Mouse (Mus musculus): ENCODE measurements around the gene Rfng.

- TF ChIP-seq CTCF (conservative IDR thresholded peaks at IDR 0.05; ENCODE audit: low read length) (no peak), POU5F1 (IDR thresholded peaks at IDR 0.05; ENCODE audit: borderline replicate concordance, low read length) (no peak)
Observed at GRCm38 (mm10) chr11:120796614-120796946, 12.6 kb upstream of the Rfng start.
